Mouse (Mus musculus) layer of hippocampus, adult 9-11 months (tissue): Measurements from ENCODE around the gene Oxct1.
A peak's percentile ranks its signal among the peaks of the same experiment; 100 is the strongest.

ENCODE experiments used
- DNase-seq: peaks from one replicate; pipeline ENCODE4 v3.0.0; 2022

The Oxct1 gene

DNA sequence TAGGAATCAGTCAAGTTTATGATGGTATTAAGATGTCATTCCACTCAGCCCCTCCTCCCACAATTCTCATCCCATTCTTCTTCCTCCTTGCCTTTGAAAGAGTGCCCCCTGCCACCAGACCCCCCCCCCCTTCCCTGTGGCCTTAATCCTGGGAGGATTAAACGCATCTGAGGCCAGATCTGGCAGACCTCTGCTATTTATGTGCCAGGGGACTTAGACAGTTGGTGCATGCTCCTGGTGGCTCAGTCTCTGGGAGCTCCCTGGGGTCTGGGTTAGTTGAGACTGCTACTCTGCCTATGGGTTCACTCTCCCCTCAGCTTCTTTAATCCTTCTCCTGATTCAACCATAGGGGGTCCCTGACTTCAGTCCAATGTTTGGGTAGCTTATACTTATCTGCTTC lies 112.3 kb downstream of the Oxct1 start:
- no peak for DNase-seq

DNA sequence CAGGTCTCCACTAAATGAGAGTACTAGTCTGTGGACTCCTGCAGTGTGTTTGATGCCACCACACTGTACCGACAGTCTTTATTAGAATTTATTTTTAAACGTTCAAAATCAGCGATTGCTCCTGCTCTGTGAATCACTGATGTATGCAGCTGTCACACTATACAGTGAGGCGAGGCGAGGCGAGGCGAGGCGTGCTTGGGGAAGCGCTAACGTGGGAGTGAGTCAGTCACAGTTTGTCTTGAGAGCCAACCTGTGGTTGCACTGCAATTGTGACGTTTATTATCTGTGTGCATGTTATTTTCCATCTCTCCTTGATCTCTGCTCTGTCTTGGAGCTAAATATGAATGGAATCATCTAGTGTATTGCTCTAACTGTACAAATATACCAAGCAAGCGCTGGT lies 113.3 kb downstream of the Oxct1 start:
- DNase-seq: peak; percentile 25

GRCm38 (mm10) chr15:4145352-4145751 lies 119.2 kb downstream of the Oxct1 start:
- DNase-seq: no peak

DNA sequence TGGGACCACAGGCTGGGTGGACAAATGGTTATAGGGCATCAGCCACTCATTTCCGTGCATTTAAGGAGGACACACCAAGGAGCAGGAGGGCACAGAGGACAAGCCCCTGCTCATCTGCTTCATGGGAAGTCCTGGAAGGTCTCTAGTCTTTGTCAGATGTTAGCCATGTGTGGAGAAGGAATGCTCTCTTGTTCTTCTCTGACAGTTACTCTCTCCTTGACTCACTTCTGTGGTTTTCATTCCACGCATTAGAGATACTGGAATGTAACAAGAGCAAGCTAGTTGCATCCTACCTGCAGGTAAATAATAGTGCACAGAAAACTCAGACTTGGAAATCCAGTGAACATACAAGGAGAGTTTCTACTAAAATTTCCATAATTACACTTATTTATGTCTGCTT lies 121.5 kb downstream of the Oxct1 start:
- DNase-seq: no peak

DNA sequence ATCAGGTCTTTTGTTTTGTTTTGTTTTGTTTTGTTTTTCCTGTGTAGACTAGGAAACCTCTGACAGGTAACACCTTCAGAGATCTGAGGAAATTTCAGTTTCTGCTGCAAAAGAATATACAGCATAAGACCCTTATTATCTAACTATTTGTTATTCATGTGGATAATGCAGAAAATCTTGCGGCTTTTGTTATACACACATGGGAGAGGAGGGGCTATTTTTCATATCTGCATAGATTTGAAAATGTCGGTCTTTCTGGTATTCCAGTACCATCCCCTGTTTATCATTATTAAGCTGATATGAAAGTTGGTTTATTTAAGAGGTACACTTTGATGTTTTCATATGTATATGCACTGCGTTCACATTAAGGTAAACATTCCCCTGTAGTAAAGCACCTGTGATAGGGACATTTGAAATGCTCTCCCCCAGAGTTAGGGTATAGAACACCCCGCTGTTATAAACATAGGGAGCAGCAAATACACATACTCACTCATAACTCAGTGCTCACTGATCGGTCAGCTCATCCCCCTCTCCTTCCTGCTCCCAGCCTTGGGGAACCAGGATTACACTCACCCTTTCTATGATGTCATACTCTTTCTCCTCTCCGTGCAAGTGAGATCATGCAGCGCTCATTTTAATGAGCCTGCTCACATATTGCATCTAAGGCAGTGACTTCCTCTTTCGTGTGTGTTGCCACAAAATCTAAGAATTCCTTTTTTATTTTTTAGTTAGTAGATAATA lies 122.6 kb downstream of the Oxct1 start:
- DNase-seq: no peak

DNA sequence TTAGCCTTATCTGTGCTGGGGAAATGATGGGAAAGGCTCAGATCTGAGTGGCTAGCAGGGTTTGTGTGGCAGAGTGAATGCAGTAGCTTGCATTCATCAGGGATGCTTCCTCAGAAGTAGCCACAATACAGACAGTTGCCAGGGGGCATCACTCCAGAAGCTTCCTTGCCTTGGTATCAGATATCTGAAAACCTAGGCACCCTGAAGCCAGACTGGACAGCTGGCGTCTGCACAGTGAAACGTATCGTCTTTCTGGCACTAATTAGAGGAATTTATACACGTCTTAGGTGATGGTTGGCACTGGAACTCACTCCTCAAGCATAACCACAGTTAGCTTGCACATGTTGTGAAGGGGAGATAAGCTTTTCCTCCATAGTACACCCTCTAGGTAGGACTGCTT lies 128.5 kb downstream of the Oxct1 start:
- DNase-seq: no peak

DNA sequence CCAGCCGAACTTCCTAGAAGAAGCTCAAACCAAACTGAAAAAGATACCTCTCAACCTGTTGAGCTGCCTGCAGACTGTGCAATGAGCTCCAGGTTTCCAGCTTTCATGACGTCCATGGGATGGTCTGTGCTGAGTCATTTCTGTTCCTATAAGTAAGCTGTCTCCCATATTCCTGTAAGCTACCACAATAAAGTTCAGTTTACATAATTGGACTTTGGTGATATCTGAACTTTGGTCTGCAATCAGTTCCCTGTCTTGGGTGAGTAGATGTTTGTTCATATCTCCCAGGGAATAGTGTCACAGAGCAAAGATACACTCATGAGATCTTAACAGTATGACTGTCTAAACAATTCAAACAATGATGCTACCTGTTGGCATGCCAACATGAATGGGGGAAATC lies 141.8 kb downstream of the Oxct1 start:
- DNase-seq: no peak

GRCm38 (mm10) chr15:4171600-4171999 lies 145.4 kb downstream of the Oxct1 start:
- no peak for DNase-seq

GRCm38 (mm10) chr15:4197913-4198312 lies 171.7 kb downstream of the Oxct1 start:
- no peak for DNase-seq
